Mouse (Mus musculus): ENCODE results near the gene Srm.

Srm gene

DNA sequence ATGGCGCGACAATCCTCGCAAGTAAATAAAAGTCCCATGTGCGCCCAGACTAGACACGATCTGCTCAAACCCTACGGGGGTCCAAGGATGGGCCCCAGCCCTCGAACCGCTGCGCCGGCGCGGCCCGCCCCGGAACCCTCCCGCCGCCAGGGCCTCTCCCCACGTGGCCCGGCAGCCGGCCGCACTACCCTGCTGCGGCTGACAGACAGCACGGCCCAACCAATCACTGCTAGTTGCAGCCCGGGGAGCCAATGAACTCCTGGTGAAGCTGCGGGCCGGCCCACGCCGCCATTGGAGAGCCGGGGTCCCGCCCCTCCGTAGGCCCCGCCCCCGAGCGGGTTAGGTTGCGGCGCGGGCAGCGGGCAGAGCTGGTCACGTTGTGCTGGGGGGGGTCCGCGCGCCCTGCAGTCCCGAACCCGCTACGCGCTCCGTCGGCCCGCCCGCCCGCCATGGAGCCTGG lies at the start of gene Srm:
Srm (plus strand) TSS at position 333 of the 460 bp plus-strand sequence.
- peak; percentile 98 for DNase-seq (ENCODE audit: low spot score)

DNA sequence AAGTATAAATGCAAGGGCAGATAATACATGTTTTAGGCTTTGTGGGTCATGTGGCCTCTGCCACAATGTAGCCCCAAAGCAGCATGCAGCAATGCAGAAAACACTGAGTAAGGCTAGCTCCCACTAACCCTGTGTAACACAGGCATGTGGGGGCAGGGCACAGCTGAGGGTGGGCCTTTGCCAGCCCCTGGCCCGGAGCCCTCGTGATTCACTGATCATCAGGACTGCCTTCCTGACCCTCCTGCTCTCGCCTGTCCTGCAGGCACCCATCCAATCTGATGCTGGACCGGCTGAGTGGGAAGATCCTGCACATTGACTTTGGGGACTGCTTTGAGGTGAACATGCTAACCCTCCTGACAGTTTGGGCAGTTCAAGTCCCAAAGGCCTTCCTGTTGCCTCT lies 42.2 kb upstream of the Srm start:
- DNase-seq (ENCODE audit: low spot score), result no peak

DNA sequence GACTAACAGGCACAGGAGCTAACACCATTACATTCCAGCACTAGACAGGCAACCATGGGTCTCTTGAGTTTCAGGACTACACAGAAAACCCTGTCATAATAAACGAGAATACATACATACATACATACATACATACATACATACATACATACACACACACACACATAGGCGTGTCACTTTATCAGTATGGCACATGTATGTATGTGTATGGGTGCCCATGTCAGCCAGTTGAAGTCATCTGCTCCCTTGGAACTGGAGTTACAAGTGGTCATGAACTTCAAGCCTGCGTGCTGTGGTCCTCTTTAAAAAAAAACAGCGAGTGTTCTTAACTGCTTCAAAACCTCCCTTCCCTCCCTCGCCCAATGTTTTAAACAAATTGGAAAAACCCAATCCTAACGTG lies 33.5 kb upstream of the Srm start:
- no peak for DNase-seq (ENCODE audit: low spot score)

DNA sequence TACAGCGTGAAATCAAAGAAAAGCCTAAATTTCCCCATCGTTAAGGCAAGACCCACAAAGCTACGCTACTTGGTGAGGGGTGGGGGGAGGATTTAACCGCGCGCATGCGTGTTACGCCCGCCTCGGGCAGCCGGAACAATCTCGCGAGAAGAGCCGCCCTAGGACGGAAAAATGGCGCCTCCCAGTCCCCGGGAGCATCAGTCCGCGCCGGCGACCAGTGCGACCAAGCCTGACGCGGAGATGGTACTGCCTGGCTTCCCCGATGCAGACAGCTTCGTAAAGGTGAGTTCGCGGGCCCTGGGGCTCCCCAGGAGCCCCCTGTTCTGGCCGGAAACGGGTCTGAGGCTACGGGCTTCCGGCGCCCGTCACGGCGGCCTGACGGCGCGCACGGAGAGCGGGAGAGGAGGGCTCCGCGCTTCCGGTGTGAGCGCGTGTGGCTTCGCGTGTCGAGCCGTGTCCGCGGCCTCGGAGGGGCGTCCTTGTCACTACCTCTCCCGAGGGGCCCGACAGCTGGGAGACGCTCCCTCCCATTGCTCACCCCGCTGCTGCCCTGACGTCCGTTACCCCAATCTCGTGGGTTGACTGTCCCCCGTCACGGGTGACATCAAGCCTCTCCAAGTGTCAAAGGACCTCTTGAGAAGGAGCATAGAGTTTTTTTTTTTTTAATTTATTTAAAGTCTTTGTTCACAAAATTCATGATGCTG lies 32.9 kb upstream of the Srm start, which contains the start of gene Exosc10:
Exosc10 (plus strand) TSS at position 133 of the 704 bp plus-strand sequence.
- DNase-seq (ENCODE audit: low spot score), result peak; percentile 85

DNA sequence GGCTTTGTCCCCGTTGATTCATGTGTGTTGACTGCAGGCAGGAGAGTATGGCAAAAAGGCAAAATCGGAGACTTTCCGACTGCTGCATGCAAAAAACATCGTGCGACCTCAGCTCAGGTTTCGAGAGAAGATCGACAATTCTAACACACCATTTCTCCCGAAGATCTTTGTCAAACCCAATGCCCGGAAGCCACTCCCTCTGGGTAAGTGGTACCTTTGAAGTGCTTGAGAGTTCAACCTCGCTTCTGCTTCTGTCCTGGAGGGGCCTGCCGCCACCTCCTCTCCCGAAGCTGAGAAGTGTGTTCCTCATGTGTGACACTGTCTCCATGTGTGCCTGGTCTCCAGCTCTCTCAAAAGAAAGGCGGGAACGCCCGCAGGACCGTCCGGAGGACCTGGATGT lies 28.6 kb upstream of the Srm start:
- DNase-seq (ENCODE audit: low spot score), result no peak

DNA sequence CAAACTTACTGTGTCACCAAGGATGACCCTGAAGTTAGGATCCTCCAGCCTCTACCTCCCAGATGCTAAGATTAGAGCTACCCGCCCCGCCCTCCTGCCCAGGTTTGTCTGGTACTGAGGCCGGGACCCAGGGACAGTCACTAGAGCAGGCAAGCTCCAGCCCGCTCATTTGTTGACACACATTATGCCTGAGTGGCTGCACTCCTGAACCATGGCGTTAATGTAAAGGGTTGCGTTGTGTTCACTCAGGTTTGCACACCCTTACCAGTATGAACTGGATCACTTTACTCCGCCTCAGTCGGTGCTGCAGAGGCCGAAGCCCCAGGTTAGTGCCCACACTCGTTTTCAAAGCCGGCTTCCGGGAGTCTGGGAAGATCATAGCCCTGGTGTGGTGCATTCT lies 27.7 kb upstream of the Srm start:
- DNase-seq (ENCODE audit: low spot score), result no peak

DNA sequence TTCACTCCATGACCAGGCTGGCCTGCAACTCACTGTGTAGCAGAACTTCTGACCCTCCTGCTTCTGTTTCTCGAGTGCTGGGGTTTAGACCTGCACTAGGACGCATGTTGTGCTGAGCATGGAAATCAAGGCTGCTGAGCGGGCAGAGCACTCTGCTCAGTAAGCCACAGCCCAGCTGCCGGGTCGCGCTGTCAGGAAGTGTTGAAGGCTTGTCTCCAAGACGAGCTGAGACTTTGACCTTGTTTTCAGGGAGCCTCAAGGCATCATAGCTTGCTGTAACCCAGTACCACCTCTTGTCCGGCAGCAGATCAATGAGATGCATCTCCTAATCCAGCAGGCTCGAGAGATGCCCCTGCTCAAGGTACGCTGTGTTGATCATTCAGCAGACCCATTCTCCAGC lies 21.2 kb upstream of the Srm start:
- DNase-seq (ENCODE audit: low spot score), result no peak

DNA sequence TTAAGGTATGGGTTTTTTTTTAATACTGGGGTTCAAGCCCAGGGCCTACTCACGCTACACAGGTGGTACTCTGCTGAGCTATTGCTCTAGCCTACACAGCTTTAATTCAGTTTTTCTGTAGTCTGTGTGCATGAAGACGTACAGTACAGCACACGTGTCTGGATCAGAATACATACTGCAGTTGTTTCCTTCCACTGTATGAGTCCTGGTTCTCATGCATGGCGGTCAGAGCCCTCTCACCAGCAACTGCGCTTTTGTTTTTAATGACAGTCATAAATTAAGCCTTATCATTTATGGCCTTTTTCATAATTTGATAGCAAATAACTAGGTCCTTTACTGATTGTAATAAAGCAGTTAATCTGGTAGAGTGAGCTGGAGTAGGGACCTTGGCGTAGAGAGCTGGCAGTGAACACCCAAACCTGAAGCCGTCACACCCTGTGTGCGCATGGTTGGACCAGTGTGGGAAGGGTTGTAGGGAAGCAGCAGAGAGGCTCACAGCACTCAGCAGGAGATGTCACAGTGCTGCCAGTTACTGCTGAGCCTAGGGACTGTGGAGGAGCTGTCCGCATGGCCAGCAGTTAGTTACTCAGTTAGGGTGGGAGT lies 20.5 kb upstream of the Srm start:
- DNase-seq (ENCODE audit: low spot score), result no peak

DNA sequence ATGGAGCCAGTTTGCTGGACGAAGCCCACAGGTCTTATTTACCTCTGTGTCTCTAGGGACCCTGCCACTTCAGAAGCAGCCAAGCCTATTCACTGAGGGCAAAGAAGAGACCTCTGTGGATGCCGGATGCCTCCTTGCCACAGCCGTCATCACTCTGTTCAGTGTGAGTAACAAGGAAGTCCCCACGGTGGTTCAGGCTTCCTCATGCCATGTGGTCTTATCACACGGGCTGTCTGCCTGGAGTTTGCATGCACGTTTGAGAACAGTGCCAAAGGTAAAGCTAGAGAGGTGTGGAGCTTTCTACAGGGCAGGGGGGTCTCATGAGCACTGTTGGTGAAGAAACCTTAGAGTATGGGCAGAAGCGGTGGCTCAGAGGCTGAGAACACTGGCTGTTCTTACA lies 18.1 kb upstream of the Srm start:
- DNase-seq (ENCODE audit: low spot score), result no peak

DNA sequence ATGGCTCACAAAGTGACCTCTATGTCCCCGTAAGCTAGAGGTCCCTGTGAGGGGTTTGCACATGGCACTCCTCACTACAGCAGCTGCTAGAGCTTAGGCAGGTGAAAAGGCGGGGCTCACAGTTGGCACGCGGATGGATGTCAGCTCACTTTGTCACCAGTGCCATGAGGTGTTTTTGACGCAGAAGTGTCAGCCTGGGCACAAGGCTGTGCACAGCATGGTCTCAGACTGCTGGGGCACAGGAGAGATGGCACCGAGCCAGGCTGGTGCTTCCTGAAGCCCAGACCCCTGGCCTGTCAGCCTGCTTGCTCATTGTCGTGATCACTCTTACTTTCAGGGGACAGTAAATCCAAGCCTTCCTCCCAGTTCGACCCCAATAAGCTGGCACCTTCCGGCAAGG lies 10.5 kb upstream of the Srm start:
- no peak for DNase-seq (ENCODE audit: low spot score)

DNA sequence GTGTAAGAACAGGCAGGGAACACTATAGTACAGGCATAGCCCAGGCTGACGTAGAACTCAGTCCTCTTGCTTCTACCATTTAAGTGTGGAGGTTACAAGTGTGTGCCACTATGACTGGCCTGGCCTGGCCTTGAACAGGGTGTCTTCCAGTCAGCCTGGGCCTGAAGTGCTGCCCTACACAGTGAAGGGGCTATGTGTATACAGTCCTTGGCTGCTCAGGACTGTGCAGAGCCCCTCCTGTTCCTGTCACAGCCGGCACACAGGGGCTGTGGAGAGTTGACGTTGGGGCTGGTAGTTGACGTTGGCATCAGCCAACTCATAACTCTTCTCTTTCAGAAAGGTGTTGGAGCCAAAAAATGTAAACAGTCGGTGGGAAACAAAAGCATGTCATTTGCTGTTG lies 9.9 kb upstream of the Srm start:
- no peak for DNase-seq (ENCODE audit: low spot score)

DNA sequence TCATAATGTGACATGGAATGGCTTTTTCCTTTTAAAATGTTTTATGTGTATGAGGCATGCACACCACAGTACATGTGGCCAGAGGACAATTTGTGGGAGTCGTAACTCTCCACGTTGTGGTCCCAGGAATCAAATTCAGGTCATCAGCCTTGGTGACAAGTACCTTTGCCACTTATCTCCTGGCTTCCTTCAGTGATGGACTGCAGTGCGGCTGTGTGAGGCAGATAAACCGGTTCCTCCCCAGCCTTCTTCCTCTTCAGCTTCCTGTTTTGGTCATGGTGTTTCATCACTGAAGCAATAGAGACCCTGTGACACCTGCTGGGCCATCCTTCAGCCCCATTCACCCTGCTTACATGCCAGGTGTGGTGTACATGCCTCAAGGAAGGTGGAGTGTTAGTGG lies 8.0 kb upstream of the Srm start:
- DNase-seq (ENCODE audit: low spot score), result no peak

DNA sequence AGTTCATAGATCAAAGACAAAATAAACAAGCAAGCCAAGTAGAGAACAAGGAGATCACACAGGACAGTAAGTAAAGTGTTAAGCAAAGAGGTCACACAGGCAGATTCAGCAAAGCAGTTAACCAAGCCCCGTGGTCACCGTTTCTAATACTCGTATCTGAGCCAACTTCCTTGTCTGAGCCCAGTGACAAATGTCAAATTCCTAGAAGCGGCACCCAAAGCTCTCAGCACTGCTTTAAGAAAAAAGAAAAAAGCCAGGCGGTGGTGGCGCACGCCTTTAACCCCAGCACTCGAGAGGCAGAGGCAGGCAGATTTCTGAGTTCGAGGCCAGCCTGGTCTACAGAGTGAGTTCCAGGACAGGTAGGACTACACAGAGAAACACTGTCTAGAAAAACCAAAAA lies 4.7 kb upstream of the Srm start:
- DNase-seq (ENCODE audit: low spot score), result no peak

DNA sequence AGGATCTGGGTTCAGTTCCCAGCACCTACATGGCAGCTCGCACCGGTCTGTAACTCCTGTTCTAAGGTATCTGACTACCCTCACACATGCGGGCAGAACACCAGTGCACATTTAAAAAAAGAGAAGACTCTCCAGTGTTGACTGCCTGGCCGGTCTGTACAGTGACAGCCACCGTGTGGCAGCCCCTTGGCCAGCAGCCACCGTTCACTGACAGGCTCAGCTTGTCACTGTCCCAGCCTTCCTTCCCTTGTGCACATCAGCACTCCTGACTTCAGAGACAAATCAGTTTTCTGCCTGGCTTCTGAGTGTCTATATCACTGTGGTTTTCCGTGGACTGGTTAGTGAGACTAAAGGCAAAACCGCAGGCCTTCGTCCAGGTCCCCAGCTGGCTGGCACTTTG lies 2.5 kb upstream of the Srm start:
- no peak for DNase-seq (ENCODE audit: low spot score)

DNA sequence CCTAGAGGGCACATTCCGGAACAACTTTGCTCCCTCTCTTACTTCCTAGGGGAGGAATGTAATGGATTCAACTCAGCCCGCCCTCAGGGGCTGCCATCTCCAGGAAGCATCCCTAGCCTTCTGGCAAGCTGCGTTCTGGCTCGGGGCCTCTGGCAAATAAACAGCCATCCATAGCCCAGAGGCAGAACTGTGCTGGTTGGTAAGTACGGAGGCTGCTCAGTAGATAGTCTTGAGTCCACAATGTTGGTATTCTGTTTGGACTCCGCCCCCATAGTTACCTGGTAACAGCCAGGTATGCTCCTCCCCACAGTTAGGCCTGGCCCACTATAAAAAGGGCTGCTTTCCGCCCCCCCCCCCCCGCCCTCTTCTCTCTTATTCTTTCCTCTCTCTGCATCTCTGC lies 1.7 kb upstream of the Srm start:
- DNase-seq (ENCODE audit: low spot score), result peak; percentile 53

DNA sequence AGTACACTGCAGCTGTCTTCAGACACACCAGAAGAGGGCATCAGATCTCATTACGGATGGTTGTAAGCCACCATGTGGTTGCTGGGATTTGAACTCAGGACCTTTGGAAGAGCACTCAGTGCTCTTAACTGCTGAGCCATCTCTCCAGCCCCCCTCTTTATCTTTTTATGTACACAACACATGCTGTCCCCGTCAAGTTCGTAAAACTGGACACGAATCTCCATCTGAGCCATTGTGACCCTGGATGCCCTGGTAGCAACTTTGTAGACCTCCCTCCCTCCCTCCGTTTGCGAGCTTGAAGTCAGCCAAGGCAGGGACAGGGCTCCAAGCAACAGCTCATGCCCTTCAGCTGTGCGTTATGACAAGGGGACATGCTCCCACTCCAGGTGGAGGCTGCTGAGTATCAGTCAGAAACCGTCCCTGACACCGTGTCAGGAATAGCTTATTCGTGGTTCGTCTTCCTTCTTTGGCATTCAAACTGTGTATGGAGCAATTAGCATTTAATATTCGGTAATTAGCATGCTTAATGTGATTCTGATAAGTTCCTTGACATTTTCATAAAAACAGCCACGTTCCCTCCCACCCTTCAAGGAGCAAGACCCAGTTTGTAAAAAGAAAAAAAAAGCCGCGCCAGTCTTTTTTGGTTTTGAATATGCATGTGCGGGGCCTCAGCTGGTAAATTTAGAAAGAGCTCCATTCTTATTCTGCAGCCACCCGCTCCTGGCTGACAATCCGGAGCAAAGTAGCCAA lies 707 bp upstream of the Srm start:
- no peak for DNase-seq (ENCODE audit: low spot score)

DNA sequence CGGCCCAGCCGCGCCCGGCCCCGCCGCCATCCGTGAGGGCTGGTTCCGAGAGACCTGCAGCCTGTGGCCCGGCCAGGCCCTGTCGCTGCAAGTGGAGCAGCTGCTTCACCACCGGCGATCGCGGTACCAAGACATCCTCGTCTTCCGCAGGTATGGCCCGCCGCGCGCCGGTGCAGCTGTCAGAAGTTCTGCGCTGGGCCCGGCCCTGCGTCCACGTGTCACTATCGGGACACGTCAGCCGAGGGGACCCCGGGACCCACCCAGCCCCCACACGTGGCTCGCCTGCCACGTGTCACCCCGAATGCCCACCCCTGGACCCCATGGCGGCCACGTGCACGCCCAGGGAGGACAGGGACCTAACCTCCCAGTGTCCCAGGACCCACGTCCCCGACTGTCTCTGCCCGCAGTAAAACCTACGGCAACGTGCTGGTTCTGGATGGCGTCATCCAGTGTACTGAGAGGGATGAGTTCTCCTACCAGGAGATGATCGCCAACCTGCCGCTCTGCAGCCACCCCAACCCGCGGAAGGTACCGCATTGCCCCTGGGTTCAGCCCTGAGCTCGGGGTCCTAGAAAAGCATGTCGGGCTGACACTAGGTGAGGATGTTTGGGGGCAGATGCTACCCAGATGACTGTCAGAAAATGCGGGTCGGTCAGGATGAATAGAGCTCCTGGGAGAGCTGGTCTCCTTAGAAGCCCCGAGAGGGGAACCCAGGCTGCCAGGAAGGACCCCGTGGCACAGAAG lies 506 bp downstream of the Srm start:
- no peak for DNase-seq (ENCODE audit: low spot score)

DNA sequence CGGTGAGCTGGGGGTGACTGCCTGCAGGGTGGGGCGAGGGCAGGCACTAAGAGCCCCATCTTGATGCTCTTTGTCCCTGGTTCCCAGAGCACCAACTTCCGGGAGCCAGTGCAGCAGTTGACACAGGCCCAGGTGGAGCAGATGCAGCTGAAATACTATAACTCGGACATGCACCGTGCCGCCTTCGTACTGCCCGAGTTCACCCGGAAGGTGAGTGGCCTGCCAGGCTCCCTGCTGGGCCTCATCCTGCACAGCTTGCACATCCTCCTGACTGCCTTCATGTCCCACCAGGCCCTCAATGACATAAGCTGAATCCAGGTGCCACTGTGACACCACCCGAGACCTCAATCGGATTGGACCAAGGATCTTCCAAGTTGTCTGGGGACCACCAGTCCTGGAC lies 2.7 kb downstream of the Srm start:
- DNase-seq (ENCODE audit: low spot score), result no peak

DNA sequence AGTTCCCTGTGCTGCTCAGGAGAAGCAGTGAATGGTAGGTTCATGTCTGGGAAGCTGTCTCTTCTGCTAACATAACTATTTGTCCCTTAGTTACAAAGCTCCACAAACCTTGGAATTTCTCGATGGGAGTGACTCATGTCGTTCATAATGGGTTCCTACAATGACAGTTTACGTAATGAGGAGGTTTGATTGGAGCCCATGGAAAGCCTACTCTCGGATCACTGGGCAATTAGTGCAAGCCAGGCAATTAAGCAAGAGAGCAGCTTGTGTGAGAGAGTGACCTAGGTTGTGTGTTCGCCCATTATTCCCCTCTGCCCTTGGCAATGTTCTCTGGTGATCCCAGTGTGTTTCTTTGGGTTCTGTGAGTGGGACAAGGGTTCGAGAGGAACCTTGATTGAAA lies 4.6 kb downstream of the Srm start:
- DNase-seq (ENCODE audit: low spot score), result no peak

DNA sequence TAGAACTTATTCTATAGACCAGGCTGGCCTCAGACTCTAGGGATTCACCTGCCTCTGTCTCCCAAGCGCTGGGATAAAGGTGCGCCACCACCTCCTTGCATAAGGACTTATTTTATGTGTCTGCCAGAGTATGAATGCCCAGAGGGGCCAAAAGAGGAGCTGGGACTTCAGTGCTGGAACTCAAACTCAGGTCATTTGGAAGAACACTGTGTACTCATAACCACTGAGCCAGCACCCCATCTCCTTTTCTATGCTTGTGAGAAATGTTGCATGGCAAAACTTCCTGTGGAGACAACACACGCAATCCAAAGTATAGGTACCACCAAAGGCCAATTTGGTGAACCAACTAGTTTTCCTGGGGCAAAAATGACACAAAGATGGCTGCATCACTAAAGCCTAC lies 5.4 kb downstream of the Srm start:
- no peak for DNase-seq (ENCODE audit: low spot score)

DNA sequence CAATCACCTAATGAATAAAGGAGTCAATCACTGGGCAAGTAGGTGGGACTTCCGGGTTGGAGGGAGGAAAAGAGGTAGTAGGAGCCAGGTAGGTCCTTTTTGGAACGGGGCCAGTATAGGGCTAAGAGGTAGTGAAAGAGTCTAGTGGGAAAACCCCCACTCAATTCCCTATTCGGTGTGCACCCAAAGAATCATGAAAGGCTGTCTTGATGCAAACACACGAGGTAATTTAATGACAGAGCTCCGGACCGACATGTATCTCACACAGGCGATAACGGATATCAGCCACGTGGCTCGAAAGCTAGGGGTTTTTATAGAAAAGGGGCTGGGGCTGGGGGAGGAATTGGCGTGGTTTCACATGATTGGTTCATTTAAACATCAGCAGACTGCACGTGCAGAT lies 7.5 kb downstream of the Srm start:
- no peak for DNase-seq (ENCODE audit: low spot score)

DNA sequence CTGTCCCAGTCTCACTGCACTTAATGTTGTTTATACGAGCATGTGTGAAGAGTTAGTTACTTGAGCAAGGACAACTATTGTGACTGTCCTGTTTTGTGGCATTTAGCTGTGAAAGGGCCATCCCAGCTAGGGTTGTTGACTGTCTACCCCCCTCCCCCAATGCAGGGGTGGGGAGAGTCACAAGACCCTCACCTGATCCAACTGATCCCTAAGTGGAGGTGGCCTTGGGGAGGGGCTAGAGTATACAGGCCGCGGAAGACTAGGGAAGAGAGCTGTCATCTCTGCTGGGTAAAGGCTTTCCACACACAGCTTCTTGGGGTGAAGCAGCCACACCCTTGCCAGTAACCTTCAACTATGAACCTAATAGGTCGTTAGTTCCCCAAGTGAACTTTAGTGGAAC lies 9.0 kb downstream of the Srm start:
- no peak for DNase-seq (ENCODE audit: low spot score)

DNA sequence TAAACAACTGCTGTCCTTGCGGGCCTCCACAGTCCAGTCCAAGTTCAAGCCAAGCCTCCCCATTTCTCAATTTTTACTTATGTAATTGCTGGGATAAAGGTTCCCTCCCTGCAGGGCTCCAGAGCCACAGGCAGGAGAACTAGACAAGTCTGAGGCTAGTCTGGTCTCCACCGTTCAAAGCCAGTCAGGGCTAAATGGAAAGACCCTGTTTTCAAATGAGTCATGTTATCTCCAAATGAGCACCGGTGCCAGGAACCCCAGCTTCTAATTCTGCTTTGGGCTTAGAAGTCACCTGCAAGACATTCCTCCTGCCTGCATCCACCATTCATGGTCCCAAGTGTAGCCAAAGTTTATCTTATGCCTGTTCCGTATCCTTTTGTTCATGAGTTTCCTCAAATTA lies 10.6 kb downstream of the Srm start:
- no peak for DNase-seq (ENCODE audit: low spot score)
